Mouse (Mus musculus) CH12.LX (cell line): ENCODE results near the gene Vasp.

ENCODE experiments used
- CTCF ChIP-seq, 2 experiments: IDR thresholded peaks in 1 of 2; conservative IDR thresholded peaks in 1 of 2; 2 replicates each; pipeline ENCODE4 v1.5.1; 2011 to 2012; ENCODE audit warnings: low read depth in 2 of 2, low read length in 2 of 2, improper control_type of control experiment in 1 of 2, inconsistent platforms in 1 of 2, mild to moderate bottlenecking in 1 of 2, moderate library complexity in 1 of 2
- E2F4 ChIP-seq: IDR thresholded peaks from 2 replicates; pipeline ENCODE4 v1.6.1; 2011; ENCODE audit warnings: low read depth, low read length, improper control_type of control experiment; ENCODE audit not compliant: insufficient replicate concordance
- EP300 ChIP-seq: IDR thresholded peaks from 2 replicates; pipeline ENCODE4 v1.6.1; 2011; ENCODE audit warnings: low read length, improper control_type of control experiment
- MXI1 ChIP-seq: IDR thresholded peaks from 2 replicates; pipeline ENCODE4 v1.6.1; 2011; ENCODE audit warnings: mild to moderate bottlenecking, low read depth, low read length, improper control_type of control experiment
- POLR2A ChIP-seq: IDR thresholded peaks from 2 replicates; pipeline ENCODE4 v1.6.1; 2011; ENCODE audit warnings: low read depth, mild to moderate bottlenecking, improper control_type of control experiment, low read length
- TBP ChIP-seq: conservative IDR thresholded peaks from 2 replicates; pipeline ENCODE4 v1.6.1; 2011; ENCODE audit warnings: low read depth, low read length, improper control_type of control experiment
- UBTF ChIP-seq: IDR thresholded peaks from 2 replicates; pipeline ENCODE4 v1.6.1; 2012; ENCODE audit warnings: low read depth, mild to moderate bottlenecking, inconsistent platforms, low read length, improper control_type of control experiment, moderate library complexity
- ZC3H11A ChIP-seq: IDR thresholded peaks from 2 replicates; pipeline ENCODE4 v1.6.1; 2012; ENCODE audit warnings: low read depth, mild to moderate bottlenecking, inconsistent platforms, low read length, improper control_type of control experiment
- ZKSCAN1 ChIP-seq: IDR thresholded peaks from 2 replicates; pipeline ENCODE4 v1.6.1; 2012; ENCODE audit warnings: low read depth, inconsistent platforms, low read length, improper control_type of control experiment, borderline replicate concordance

DNA sequence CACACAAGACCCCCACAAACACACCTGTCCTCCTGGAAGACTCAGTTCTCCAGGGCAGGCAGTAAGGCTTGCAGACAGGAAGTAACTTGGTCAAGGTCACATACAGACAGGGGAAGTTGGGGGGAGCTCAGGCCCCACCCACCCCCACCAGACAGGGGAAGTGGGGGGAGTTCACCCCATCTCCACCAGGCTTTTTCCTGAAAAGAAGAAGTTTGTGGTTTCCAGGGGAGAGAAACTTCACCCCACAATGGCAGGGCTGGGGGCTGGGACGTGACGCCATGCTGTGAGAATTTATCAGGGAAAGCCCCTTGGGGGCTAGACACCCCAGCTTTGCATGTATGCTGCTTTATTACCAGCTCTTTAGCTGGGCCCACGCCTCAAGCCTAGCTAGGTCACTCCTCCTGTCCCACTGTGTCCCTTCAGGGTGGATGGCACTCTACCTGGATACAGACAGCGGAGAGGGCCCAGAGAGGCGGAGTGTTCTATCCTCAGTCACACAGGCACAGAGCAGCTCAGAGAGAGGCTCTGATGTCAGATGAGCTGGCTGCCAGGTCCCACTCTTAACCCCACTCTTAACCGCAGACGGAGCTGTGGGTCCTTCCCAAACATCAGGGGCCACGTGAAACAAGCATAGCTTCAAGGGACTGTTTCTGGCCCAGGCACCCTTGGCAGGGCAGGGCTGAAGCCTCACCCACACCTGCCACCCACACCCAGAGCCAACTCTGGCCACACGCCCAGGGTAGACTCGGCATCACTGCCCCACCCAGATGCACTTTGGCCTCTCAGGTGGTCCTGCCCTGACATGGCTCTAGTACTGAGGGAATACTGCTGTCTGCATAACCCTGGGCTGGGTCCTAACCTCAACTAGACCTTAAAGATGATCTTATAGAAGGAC is 5.4 kb downstream of the Vasp start:
- no peak for TF ChIP-seq E2F4
- TF ChIP-seq CTCF (conservative IDR thresholded peaks at IDR 0.05 in 1 of 2, IDR thresholded peaks at IDR 0.05 in 1 of 2; ENCODE audit: low read depth in 2 of 2, low read length in 2 of 2): no peak
- no peak for TF ChIP-seq ZC3H11A
- no peak for TF ChIP-seq UBTF
- TF ChIP-seq MXI1: peak; percentile 71
- TF ChIP-seq POLR2A: peak; percentile 56
- peak; percentile 55 for TF ChIP-seq EP300
- TF ChIP-seq TBP: no peak
- no peak for TF ChIP-seq ZKSCAN1
